Mouse (Mus musculus) embryo, embryonic 11 days (tissue): ENCODE data around the gene H2-DMa.

ENCODE experiments used
- DNase-seq: peaks from one replicate; pipeline ENCODE4 v3.0.0-alpha.2; 2015

Gene H2-DMa

DNA sequence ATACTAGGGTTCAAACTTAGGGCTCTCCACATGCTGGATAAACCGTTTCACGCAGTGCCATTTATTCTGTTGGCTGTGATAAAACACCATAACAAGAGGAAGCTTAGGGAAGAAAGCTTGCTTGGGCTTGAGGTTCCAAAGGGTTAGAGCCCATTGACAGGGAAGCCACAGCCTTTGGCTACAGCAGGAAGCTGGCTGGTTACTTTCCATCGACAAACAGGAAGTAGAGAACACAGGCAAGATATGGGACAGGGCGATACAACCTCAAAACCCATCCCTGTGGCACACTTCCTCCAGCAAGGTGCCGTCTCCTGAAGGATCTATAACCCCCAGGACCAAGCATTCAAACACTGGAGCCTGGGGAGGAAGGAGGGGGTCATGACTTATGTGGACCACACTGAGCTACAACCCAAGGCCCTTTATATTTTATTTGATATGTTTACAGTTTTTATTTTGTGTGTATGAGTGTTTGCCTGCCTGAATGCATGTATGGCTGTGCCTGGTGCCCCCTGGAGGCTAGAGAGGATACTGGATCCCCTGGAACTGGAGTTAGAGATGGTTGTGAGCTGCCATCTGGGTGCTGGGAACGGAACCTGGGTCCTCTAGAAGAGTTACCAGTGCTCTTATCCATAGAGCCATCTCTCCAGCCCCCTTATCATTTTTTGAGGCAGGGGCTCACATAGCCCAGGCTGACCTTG is 45.8 kb downstream of the H2-DMa start:
- no peak for DNase-seq

GRCm38 (mm10) chr17:34169279-34169678 is 49.9 kb downstream of the H2-DMa start:
- DNase-seq: peak; percentile 69

DNA sequence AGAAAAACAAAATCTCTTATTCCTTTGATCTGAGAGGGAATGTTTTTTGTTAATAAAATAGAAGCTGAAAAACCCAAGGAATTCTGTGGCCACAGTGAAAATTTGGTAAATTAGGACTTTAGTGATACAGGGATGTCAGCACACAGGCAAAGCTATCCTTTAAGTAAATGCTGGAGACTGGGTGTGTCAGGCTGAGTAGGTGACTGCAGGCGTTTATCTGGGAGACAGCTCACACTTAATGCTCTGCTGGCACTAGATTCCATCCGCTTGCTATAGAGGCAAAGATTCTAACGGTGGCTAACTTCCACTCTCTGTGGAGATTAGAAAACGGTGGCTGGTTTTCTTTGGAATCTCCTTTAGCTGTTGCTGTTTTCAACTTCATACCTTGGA is 51.1 kb downstream of the H2-DMa start:
- DNase-seq: no peak

- peak; percentile 79 for DNase-seq
Measured at GRCm38 (mm10) chr17:34170877-34171498, 51.6 kb downstream of the H2-DMa start.

GRCm38 (mm10) chr17:34172528-34172927 is 53.2 kb downstream of the H2-DMa start:
- no peak for DNase-seq

GRCm38 (mm10) chr17:34174075-34174474 is 54.7 kb downstream of the H2-DMa start:
- no peak for DNase-seq

GRCm38 (mm10) chr17:34177179-34177578 is 57.8 kb downstream of the H2-DMa start:
- DNase-seq: no peak

DNA sequence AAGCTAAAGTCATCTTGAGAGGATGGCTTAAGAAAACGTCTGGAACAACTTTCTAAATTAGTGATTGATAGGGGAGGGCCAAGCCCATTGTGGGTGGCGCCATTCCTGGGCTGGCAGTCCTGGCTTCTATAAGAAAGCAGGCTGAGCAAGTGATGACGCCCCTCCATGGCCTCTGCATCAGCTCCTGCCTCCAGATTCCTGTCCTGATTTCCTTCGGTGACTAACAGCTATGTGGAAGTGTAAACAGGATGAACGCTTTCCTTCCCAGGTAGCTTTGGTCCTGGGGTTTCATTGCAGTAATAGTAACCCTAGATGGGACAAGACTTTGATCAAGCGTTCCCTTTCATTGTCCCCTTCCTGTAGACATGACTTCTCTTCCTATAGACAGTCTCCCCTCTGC is 59.7 kb downstream of the H2-DMa start:
- no peak for DNase-seq

DNA sequence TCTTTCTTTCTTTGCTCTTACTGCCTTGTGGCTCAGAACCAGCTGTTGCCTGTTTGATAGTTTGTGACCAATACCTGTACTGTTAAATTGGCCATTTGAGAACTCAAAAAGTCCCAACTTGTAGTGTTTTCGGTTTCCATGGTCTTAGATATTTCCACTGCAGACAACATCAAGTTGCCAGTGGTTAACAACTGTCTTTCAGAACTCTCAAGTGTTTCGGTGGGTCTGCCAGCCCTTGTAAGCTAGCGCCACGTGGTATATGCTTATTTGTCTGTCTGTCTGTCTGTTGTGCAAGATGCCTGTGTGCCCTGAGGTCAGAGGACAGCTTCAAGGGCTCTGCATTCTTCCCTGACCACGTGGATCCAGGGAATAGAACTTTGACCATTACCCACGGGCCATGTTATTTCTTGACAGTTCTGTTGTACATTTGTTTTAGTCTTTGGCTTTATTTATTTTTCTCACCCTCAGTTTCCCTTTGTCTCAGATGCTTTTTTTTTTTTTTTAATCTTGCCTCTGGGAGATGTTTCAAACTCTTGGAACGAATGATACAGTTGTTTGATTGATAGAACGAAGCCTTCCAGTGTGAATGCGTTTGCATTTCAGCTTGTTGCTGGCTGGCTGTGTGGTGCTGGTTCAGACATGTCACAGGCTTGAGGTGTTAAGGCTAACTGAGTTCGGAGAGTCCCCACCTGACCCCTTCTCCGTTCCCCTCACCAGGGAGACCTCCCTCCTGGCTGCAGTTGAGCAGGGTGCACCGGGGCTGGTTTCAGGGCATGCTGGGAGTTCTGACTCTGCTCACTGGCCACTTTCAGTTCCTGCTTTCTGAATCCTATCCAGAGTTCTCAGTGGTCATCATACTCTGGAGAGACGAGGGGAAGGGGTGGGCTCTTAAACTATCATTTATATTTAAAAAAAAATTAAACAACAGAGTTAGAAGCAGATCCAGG is 60.8 kb downstream of the H2-DMa start:
- DNase-seq: no peak

- DNase-seq: no peak
Measured at GRCm38 (mm10) chr17:34183564-34184219, 64.4 kb downstream of the H2-DMa start.

DNA sequence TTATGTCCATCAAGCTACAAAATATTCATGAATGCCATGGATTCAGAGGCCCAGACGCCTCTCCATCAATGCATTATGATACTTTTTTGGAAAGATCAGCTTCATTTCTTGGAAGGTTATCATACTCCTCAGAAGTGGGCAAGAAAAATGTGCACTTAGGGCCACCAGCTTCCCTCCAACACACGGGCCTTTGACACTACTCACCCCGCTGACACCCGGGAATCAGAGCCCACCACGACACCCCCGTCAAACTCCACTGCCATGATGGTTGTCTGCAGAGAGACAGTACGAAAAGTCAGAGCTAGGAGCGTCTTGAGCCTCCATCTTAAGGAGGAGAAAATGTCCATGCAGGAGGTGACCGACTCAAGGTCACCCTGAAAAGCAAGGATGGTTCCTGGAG is 66.2 kb downstream of the H2-DMa start:
- no peak for DNase-seq

- no peak for DNase-seq
Measured at GRCm38 (mm10) chr17:34186885-34187260, 67.5 kb downstream of the H2-DMa start.

- DNase-seq: peak; percentile 96
Measured at GRCm38 (mm10) chr17:34187261-34187916, 68.0 kb downstream of the H2-DMa start, which contains the start of the genes Tap1 and Psmb9. TSS of gene Tap1 (plus strand) at chr17:34187553. TSS of gene Psmb9 (minus strand) at chr17:34187764.

GRCm38 (mm10) chr17:34188010-34188409 is 68.7 kb downstream of the H2-DMa start:
- DNase-seq: no peak
